ENCODE assay signal across 23 mouse cellular contexts in the genomic region with DNA sequence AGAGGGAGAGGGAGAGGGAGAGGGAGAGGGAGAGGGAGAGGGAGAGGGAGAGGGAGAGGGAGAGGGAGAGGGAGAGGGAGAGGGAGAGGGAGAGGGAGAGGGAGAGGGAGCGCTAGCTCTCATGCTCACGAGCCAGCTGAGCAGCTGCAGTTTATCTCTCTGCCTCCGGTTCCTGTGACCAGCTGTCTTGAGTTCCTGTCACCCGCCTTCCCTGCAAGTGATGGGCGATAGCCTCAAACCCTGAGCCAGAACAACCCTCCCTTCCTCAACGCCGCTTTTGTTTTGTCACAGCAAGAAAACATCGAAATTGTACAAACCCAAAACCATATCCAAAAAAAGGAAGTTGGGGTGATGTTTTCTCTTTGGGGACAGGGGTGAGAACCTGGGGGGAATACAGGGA. TPM values are rescaled to one million over a fixed set of nuclear protein-coding genes. Genes with fewer than 3 reads are reported as not detected.
"Had no signal": no experiment of that assay in that cellular context is flagged by ENCODE, and none has a peak within 500 bp of the region (broad histone marks: within the 10 kb centered on the region; RNA-seq: fewer than 3 reads in every experiment).

No protein-coding gene starts in this region.

- H3K27me3 ChIP-seq: midbrain, embryonic 15.5 days had no signal

- ATAC-seq: liver, postnatal 0 days; midbrain, embryonic 13.5 days; midbrain, embryonic 15.5 days had no signal

- DNase-seq: liver, embryonic 13.5 days; liver, postnatal 0 days; lung, embryonic 14.5 days; right cerebral cortex, postnatal 14 days; spleen, adult 18-20 months; thymus, adult 18-20 months; thymus, postnatal 14 days; thymus, postnatal 36 days had no signal

- H3K4me3 ChIP-seq: liver, embryonic 13.5 days; liver, embryonic 15.5 days; midbrain, embryonic 13.5 days; midbrain, embryonic 15.5 days; neural tube, embryonic 12.5 days had no signal

- H3K4me1 ChIP-seq: neural tube, embryonic 12.5 days had no signal

- H3K9me3 ChIP-seq: liver, embryonic 13.5 days; liver, embryonic 15.5 days; midbrain, embryonic 13.5 days; midbrain, embryonic 15.5 days; neural tube, embryonic 12.5 days had no signal

- H3K36me3 ChIP-seq: liver, embryonic 13.5 days; liver, embryonic 15.5 days; midbrain, embryonic 13.5 days; midbrain, embryonic 15.5 days; neural tube, embryonic 12.5 days had no signal

RNA-seq across cellular contexts. Expression of a gene that starts 21.6 kb away (rescaled TPM):
- total RNA-seq: monocyte, adult 5-6 weeks had no signal
- polyA plus RNA-seq: macrophage had no signal

RNA-seq across cellular contexts. Expression of a gene that starts 25.7 kb away (rescaled TPM):
- total RNA-seq: megakaryocyte progenitor cell, adult 5-6 weeks; monocyte, adult 5-6 weeks; neutrophil, adult 5-6 weeks had no signal
- polyA plus RNA-seq: liver, embryonic 13.5 days; liver, embryonic 15.5 days; liver, postnatal 0 days; lung, embryonic 14.5 days; lung, embryonic 16.5 days; macrophage; midbrain, embryonic 11.5 days; midbrain, postnatal 0 days; neural tube, embryonic 12.5 days; neural tube, embryonic 14.5 days; small intestine, adult 2 months; stomach, embryonic 14.5 days; stomach, embryonic 16.5 days had no signal

RNA-seq across cellular contexts. Expression of a gene that starts 57.4 kb away (rescaled TPM):
- total RNA-seq: megakaryocyte progenitor cell, adult 5-6 weeks; monocyte, adult 5-6 weeks; neutrophil, adult 5-6 weeks had no signal
- polyA plus RNA-seq: liver, embryonic 15.5 days; liver, postnatal 0 days; macrophage had no signal
